Mouse (Mus musculus): ENCODE data around the gene Spag7. TPM values are rescaled to one million over a fixed set of nuclear protein-coding genes. Genes with fewer than 3 reads are reported as not detected.

The Spag7 gene
- polyA plus RNA-seq, 1 experiment from 2014 or later: 161 TPM

DNA sequence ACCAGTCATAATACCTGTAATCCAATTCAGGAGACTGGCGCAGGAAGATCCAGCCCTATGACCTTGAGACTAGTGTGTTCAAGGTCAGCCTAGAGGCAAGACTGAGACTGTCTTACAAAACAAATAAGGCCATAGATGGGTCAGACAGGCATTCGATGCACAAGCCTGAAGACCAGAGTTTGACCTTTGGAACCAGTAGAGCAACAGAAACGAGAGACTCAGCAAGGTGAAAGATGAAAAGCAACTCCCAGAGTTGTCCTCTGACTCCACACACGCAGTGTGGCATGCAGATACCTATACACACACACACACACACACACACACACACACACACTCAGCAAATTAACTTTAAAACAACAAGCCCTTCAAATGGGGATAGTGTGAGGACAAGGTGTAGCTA, 42.3 kb downstream of the Spag7 start:
- no peak overlapping the region for H3K4me2 ChIP-seq (ENCODE audit: low read length)
- no peaks in the 10 kb centered on the region for H3K4me1 ChIP-seq (ENCODE audit: control insufficient read depth, insufficient read depth, low read depth, low read length)
- no peak overlapping the region for H3K9ac ChIP-seq (ENCODE audit: low read depth, low read length)
- no peak for ATAC-seq
- no peaks in the 10 kb centered on the region for H3K9me3 ChIP-seq (ENCODE audit: control insufficient read depth, low read length)
- WGBS: 81% methylated on average over 4 of the region's 4 CpGs
- H3K27ac ChIP-seq (ENCODE audit: low read depth, low read length): no peak overlapping the region
- no peaks in the 10 kb centered on the region for H3K36me3 ChIP-seq (ENCODE audit: control insufficient read depth, insufficient read depth, low read length)
- H3K4me3 ChIP-seq (ENCODE audit: low read length): no peak overlapping the region
- H3K27me3 ChIP-seq (replicated peaks; ENCODE audit: control insufficient read depth, insufficient read depth, low read length): no peaks in the 10 kb centered on the region

DNA sequence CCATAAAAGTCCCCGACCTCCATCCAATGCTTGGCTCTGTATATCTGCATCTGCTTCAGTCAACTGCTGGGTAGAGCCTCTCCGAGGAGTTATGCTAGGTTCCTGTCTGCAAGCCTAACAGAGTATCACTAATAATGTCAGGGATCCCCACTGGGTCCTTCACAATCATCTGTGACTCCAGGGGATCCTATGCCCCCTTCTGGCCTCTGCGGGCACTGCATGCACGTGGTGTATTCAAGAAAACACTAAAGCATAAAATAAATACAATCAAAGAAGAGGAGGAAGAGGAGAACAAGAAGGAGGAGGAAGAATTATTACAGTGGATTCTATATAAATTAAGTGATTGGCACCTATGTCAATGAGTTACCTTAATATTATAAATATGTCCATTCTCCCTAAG, 43.7 kb downstream of the Spag7 start:
- Histone ChIP-seq H3K27ac (ENCODE audit: low read depth, low read length) (no peak overlapping the region), H3K9me3 (ENCODE audit: control insufficient read depth, low read length) (no peaks in the 10 kb centered on the region), H3K4me2 (ENCODE audit: low read length) (no peak overlapping the region), H3K9ac (ENCODE audit: low read depth, low read length) (no peak overlapping the region), H3K4me3 (ENCODE audit: low read length) (no peak overlapping the region), H3K36me3 (ENCODE audit: control insufficient read depth, insufficient read depth, low read length) (no peaks in the 10 kb centered on the region), H3K4me1 (ENCODE audit: control insufficient read depth, insufficient read depth, low read depth, low read length) (no peaks in the 10 kb centered on the region), H3K27me3 (replicated peaks; ENCODE audit: control insufficient read depth, insufficient read depth, low read length) (no peaks in the 10 kb centered on the region)
- WGBS: 50% methylated on average over 4 of the region's 4 CpGs
- no peak for ATAC-seq

- 73% methylated on average over 10 of the region's 10 CpGs for WGBS
- H3K27ac ChIP-seq (ENCODE audit: low read depth, low read length): no peak overlapping the region
- no peaks in the 10 kb centered on the region for H3K27me3 ChIP-seq (replicated peaks; ENCODE audit: control insufficient read depth, insufficient read depth, low read length)
- H3K4me2 ChIP-seq (ENCODE audit: low read length): no peak overlapping the region
- ATAC-seq: no peak
- no peaks in the 10 kb centered on the region for H3K9me3 ChIP-seq (ENCODE audit: control insufficient read depth, low read length)
- H3K9ac ChIP-seq (ENCODE audit: low read depth, low read length): no peak overlapping the region
- H3K4me1 ChIP-seq (ENCODE audit: control insufficient read depth, insufficient read depth, low read depth, low read length): no peaks in the 10 kb centered on the region
- H3K4me3 ChIP-seq (ENCODE audit: low read length): no peak overlapping the region
- H3K36me3 ChIP-seq (ENCODE audit: control insufficient read depth, insufficient read depth, low read length): no peaks in the 10 kb centered on the region
Measured at GRCm38 (mm10) chr11:70623053-70623742, 46.0 kb downstream of the Spag7 start.

DNA sequence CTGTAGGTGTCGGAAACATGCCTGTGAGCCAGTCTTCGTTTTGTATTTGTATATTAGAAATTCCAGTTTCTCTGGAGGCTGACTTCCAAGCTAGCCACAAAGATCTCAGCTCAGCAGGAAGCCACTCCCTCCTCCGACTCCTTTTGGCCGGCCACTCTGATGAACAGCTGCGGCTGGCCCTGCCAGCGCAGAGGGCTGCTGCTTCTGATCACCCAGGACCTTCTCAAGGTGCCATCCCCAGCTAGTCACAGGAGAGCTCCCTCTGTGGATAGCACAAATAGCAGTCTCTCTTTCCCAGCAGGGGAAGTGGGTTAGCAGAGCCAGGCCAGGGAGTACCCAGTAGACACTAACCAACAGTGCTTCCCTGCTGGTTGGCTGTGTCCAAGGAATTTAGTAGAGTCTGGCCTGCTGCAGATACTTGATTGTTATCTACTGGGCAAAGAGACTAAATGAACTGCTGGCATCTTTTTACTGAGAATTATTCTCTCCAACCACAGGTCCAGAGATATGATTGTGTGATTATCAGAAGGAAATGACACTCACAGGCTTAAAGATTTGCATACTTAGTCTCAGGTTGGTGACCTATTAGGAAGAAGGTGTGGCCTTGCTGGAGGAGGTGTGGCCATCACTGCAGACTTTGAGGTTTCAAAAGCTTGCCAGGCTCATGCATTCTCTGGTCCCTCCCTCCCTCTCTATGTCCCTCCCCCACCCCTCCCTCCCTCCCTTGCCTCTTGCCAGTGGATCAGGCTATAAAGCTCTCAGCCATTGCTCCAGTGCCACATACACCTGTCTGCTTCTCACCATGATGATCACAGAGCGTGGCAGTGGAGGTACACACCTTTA, 47.0 kb downstream of the Spag7 start:
- 39% methylated on average over 7 of the region's 7 CpGs for WGBS
- no peak overlapping the region for H3K4me2 ChIP-seq (ENCODE audit: low read length)
- no peak overlapping the region for H3K27ac ChIP-seq (ENCODE audit: low read depth, low read length)
- H3K4me3 ChIP-seq (ENCODE audit: low read length): no peak overlapping the region
- H3K9me3 ChIP-seq (ENCODE audit: control insufficient read depth, low read length): no peaks in the 10 kb centered on the region
- no peaks in the 10 kb centered on the region for H3K4me1 ChIP-seq (ENCODE audit: control insufficient read depth, insufficient read depth, low read depth, low read length)
- no peak overlapping the region for H3K9ac ChIP-seq (ENCODE audit: low read depth, low read length)
- H3K27me3 ChIP-seq (replicated peaks; ENCODE audit: control insufficient read depth, insufficient read depth, low read length): no peaks in the 10 kb centered on the region
- no peak for ATAC-seq
- no peaks in the 10 kb centered on the region for H3K36me3 ChIP-seq (ENCODE audit: control insufficient read depth, insufficient read depth, low read length)

GRCm38 (mm10) chr11:70619101-70619500, 50.1 kb downstream of the Spag7 start, which contains the start of gene Chrne:
Gene Chrne (minus strand): TSS chr11:70619216.
- no peak for ATAC-seq

GRCm38 (mm10) chr11:70615516-70616093, 53.6 kb downstream of the Spag7 start, which contains the start of gene 4930544D05Rik:
Gene 4930544D05Rik (plus strand): TSS chr11:70615848.
- H3K9ac ChIP-seq (ENCODE audit: low read depth, low read length): peak within 1 kb of the TSS; percentile 49
- H3K9me3 ChIP-seq (ENCODE audit: control insufficient read depth, low read length): no peaks in the 10 kb centered on the region
- 19% methylated on average over 21 of the region's 21 CpGs for WGBS
- peak within 1 kb of the TSS; percentile 9 for H3K4me3 ChIP-seq (ENCODE audit: low read length)
- peaks cover 9% of the 10 kb centered on the region for H3K4me1 ChIP-seq (ENCODE audit: control insufficient read depth, insufficient read depth, low read depth, low read length)
- H3K27ac ChIP-seq (ENCODE audit: low read depth, low read length): no peak within 1 kb of the TSS
- ATAC-seq: no peak
- peak within 1 kb of the TSS; percentile 55 for H3K4me2 ChIP-seq (ENCODE audit: low read length)
- H3K27me3 ChIP-seq (replicated peaks; ENCODE audit: control insufficient read depth, insufficient read depth, low read length): no peaks in the 10 kb centered on the region
- H3K36me3 ChIP-seq (ENCODE audit: control insufficient read depth, insufficient read depth, low read length): peaks cover 13% of the 10 kb centered on the region

More at GRCm38 (mm10) chr11:70619101-70619500, 50.1 kb downstream of the Spag7 start, which contains the start of gene Chrne:
- H3K27ac ChIP-seq (ENCODE audit: low read depth, low read length): no peak within 1 kb of the TSS
- no peaks in the 10 kb centered on the region for H3K9me3 ChIP-seq (ENCODE audit: control insufficient read depth, low read length)
- no peak within 1 kb of the TSS for H3K4me2 ChIP-seq (ENCODE audit: low read length)
- H3K4me3 ChIP-seq (ENCODE audit: low read length): no peak within 1 kb of the TSS
- WGBS: 39% methylated on average over 1 of the region's 1 CpGs
- no peak within 1 kb of the TSS for H3K9ac ChIP-seq (ENCODE audit: low read depth, low read length)
- H3K27me3 ChIP-seq (replicated peaks; ENCODE audit: control insufficient read depth, insufficient read depth, low read length): no peaks in the 10 kb centered on the region
- no peaks in the 10 kb centered on the region for H3K36me3 ChIP-seq (ENCODE audit: control insufficient read depth, insufficient read depth, low read length)
- H3K4me1 ChIP-seq (ENCODE audit: control insufficient read depth, insufficient read depth, low read depth, low read length): peaks cover 9% of the 10 kb centered on the region

DNA sequence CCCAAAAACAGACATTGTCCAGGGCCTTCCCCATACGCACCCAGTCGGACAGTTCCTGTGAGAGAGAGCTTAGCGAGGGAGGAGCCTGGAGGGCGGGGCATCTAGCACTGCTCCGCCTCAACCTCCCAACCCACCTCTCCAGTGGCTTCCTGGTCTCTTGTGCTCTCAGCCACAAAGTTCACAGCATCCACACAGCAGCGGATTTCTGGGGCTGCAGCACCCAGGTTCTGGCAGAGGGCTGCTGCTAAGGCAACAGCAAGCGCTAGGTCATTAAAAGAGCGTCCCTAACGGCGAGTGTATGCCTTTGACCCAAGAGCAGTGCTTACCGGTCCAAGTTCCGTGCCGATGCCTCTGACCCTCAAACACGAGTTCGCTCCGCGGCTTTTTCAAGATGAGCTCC, 54.1 kb downstream of the Spag7 start:
- H3K9me3 ChIP-seq (ENCODE audit: control insufficient read depth, low read length): no peaks in the 10 kb centered on the region
- ATAC-seq: peak; percentile 43; the same call in 1 of the 2 replicates

More for the DNA sequence above, 54.1 kb downstream of the Spag7 start:
- Histone ChIP-seq H3K9ac (ENCODE audit: low read depth, low read length) (peak overlapping the region; percentile 49), H3K4me2 (ENCODE audit: low read length) (peak overlapping the region; percentile 55), H3K36me3 (ENCODE audit: control insufficient read depth, insufficient read depth, low read length) (peaks cover 18% of the 10 kb centered on the region), H3K4me1 (ENCODE audit: control insufficient read depth, insufficient read depth, low read depth, low read length) (peaks cover 9% of the 10 kb centered on the region), H3K27ac (ENCODE audit: low read depth, low read length) (no peak overlapping the region), H3K4me3 (ENCODE audit: low read length) (peak overlapping the region; percentile 9), H3K27me3 (replicated peaks; ENCODE audit: control insufficient read depth, insufficient read depth, low read length) (no peaks in the 10 kb centered on the region)
- WGBS: 3% methylated on average over 17 of the region's 17 CpGs

All from hindbrain, embryonic 16.5 days (tissue).